Mouse (Mus musculus): Measurements from ENCODE around the gene Npas3. TPM values are rescaled to one million over a fixed set of nuclear protein-coding genes. Genes with fewer than 3 reads are reported as not detected.
A peak's percentile ranks its signal among the peaks of the same experiment; 100 is the strongest.
"Not testable (repeated sequence)": the region's sequence is repeated elsewhere in the genome, so short reads cannot be mapped to it uniquely, and the experiment has no call there.

Gene Npas3
- polyA plus RNA-seq, 1 experiment from 2014 or later = 2.2 TPM

GRCm38 (mm10) chr12:53253461-53254159 is 5.1 kb downstream of the Npas3 start:
- no peaks in the 10 kb centered on the region for H3K9me3 ChIP-seq
- H3K4me1 ChIP-seq = peaks cover 30% of the 10 kb centered on the region

GRCm38 (mm10) chr12:53254160-53254480 is 5.6 kb downstream of the Npas3 start:
- H3K27me3 ChIP-seq (replicated peaks; ENCODE audit: low read depth, poor library complexity, severe bottlenecking) = peaks cover 46% of the 10 kb centered on the region
- peak overlapping the region; percentile 79 for H3K4me3 ChIP-seq
- peaks cover 25% of the 10 kb centered on the region for H3K4me1 ChIP-seq
- WGBS = 1% methylated on average over 6 of the region's 6 CpGs
- peak overlapping the region; percentile 98 for H3K27ac ChIP-seq (replicated peaks)
- no peaks in the 10 kb centered on the region for H3K36me3 ChIP-seq (replicated peaks)
- no peaks in the 10 kb centered on the region for H3K9me3 ChIP-seq
- DNase-seq (ENCODE audit: low spot score) = no peak

More at GRCm38 (mm10) chr12:53253461-53254159, 5.1 kb downstream of the Npas3 start:
- WGBS = under 1% methylated on average over 29 of the region's 32 CpGs
- Histone ChIP-seq H3K27ac (replicated peaks) (peak overlapping the region; percentile 98), H3K36me3 (replicated peaks) (no peaks in the 10 kb centered on the region), H3K27me3 (replicated peaks; ENCODE audit: low read depth, poor library complexity, severe bottlenecking) (peaks cover 51% of the 10 kb centered on the region), H3K4me3 (peak overlapping the region; percentile 79)
- DNase-seq (ENCODE audit: low spot score) = peak; percentile 89

GRCm38 (mm10) chr12:53274502-53274901 is 26.0 kb downstream of the Npas3 start:
- not testable (repeated sequence) for DNase-seq (ENCODE audit: low spot score); H3K27ac ChIP-seq (replicated peaks); H3K4me3 ChIP-seq; H3K36me3 ChIP-seq (replicated peaks); H3K27me3 ChIP-seq (replicated peaks; ENCODE audit: low read depth, poor library complexity, severe bottlenecking); H3K9me3 ChIP-seq
- peaks cover 11% of the 10 kb centered on the region for H3K4me1 ChIP-seq

GRCm38 (mm10) chr12:53277393-53277792 is 28.9 kb downstream of the Npas3 start:
- Histone ChIP-seq H3K4me1 (peaks cover 5% of the 10 kb centered on the region), H3K36me3 (replicated peaks) (no peaks in the 10 kb centered on the region), H3K9me3 (no peaks in the 10 kb centered on the region), H3K27me3 (replicated peaks; ENCODE audit: low read depth, poor library complexity, severe bottlenecking) (no peaks in the 10 kb centered on the region), H3K4me3 (no peak overlapping the region), H3K27ac (replicated peaks) (no peak overlapping the region)
- 82% methylated on average over 6 of the region's 6 CpGs for WGBS
- DNase-seq (ENCODE audit: low spot score) = no peak

GRCm38 (mm10) chr12:53290341-53290740 is 41.9 kb downstream of the Npas3 start:
- no peaks in the 10 kb centered on the region for H3K36me3 ChIP-seq (replicated peaks)
- WGBS = 78% methylated on average over 4 of the region's 4 CpGs
- H3K4me1 ChIP-seq = peaks cover 27% of the 10 kb centered on the region
- no peak overlapping the region for H3K4me3 ChIP-seq
- no peaks in the 10 kb centered on the region for H3K27me3 ChIP-seq (replicated peaks; ENCODE audit: low read depth, poor library complexity, severe bottlenecking)
- H3K9me3 ChIP-seq = no peaks in the 10 kb centered on the region
- no peak overlapping the region for H3K27ac ChIP-seq (replicated peaks)
- DNase-seq (ENCODE audit: low spot score) = no peak

- no peaks in the 10 kb centered on the region for H3K9me3 ChIP-seq
- no peaks in the 10 kb centered on the region for H3K27me3 ChIP-seq (replicated peaks; ENCODE audit: low read depth, poor library complexity, severe bottlenecking)
- H3K4me1 ChIP-seq = peaks cover 32% of the 10 kb centered on the region
- no peak overlapping the region for H3K27ac ChIP-seq (replicated peaks)
- no peaks in the 10 kb centered on the region for H3K36me3 ChIP-seq (replicated peaks)
- DNase-seq (ENCODE audit: low spot score) = no peak
- no peak overlapping the region for H3K4me3 ChIP-seq
- WGBS = 91% methylated on average over 10 of the region's 10 CpGs
These were observed 42.4 kb downstream of the Npas3 start for GRCm38 (mm10) chr12:53290846-53291245.

GRCm38 (mm10) chr12:53292010-53292409 is 43.5 kb downstream of the Npas3 start:
- peaks cover 40% of the 10 kb centered on the region for H3K4me1 ChIP-seq
- H3K9me3 ChIP-seq = no peaks in the 10 kb centered on the region
- WGBS = 71% methylated on average over 8 of the region's 8 CpGs
- no peaks in the 10 kb centered on the region for H3K36me3 ChIP-seq (replicated peaks)
- no peak for DNase-seq (ENCODE audit: low spot score)
- no peaks in the 10 kb centered on the region for H3K27me3 ChIP-seq (replicated peaks; ENCODE audit: low read depth, poor library complexity, severe bottlenecking)
- no peak overlapping the region for H3K4me3 ChIP-seq
- H3K27ac ChIP-seq (replicated peaks) = peak overlapping the region; percentile 65

GRCm38 (mm10) chr12:53292508-53293300 is 44.2 kb downstream of the Npas3 start:
- peak; percentile 65 for DNase-seq (ENCODE audit: low spot score)
- WGBS = 29% methylated on average over 17 of the region's 17 CpGs
- H3K27ac ChIP-seq (replicated peaks) = peak overlapping the region; percentile 65

GRCm38 (mm10) chr12:53294011-53294410 is 45.5 kb downstream of the Npas3 start:
- no peaks in the 10 kb centered on the region for H3K36me3 ChIP-seq (replicated peaks)
- H3K4me3 ChIP-seq = no peak overlapping the region
- no peaks in the 10 kb centered on the region for H3K9me3 ChIP-seq
- no peak overlapping the region for H3K27ac ChIP-seq (replicated peaks)
- H3K27me3 ChIP-seq (replicated peaks; ENCODE audit: low read depth, poor library complexity, severe bottlenecking) = no peaks in the 10 kb centered on the region
- no peak for DNase-seq (ENCODE audit: low spot score)
- 95% methylated on average over 7 of the region's 7 CpGs for whole genome bisulfite sequencing
- peaks cover 53% of the 10 kb centered on the region for H3K4me1 ChIP-seq

More at GRCm38 (mm10) chr12:53292508-53293300, 44.2 kb downstream of the Npas3 start:
- H3K4me1 ChIP-seq = peaks cover 45% of the 10 kb centered on the region
- no peak overlapping the region for H3K4me3 ChIP-seq
- H3K36me3 ChIP-seq (replicated peaks) = no peaks in the 10 kb centered on the region
- H3K27me3 ChIP-seq (replicated peaks; ENCODE audit: low read depth, poor library complexity, severe bottlenecking) = no peaks in the 10 kb centered on the region
- no peaks in the 10 kb centered on the region for H3K9me3 ChIP-seq

GRCm38 (mm10) chr12:53295747-53296146 is 47.3 kb downstream of the Npas3 start:
- no peak overlapping the region for H3K27ac ChIP-seq (replicated peaks)
- no peak overlapping the region for H3K4me3 ChIP-seq
- peaks cover 61% of the 10 kb centered on the region for H3K4me1 ChIP-seq
- H3K36me3 ChIP-seq (replicated peaks) = no peaks in the 10 kb centered on the region
- no peaks in the 10 kb centered on the region for H3K27me3 ChIP-seq (replicated peaks; ENCODE audit: low read depth, poor library complexity, severe bottlenecking)
- no peak for DNase-seq (ENCODE audit: low spot score)
- 44% methylated on average over 7 of the region's 7 CpGs for WGBS
- H3K9me3 ChIP-seq = no peaks in the 10 kb centered on the region

- H3K36me3 ChIP-seq (replicated peaks) = no peaks in the 10 kb centered on the region
- H3K4me3 ChIP-seq = no peak overlapping the region
- WGBS = 90% methylated on average over 16 of the region's 16 CpGs
- peaks cover 45% of the 10 kb centered on the region for H3K4me1 ChIP-seq
- no peak for DNase-seq (ENCODE audit: low spot score)
- H3K27me3 ChIP-seq (replicated peaks; ENCODE audit: low read depth, poor library complexity, severe bottlenecking) = no peaks in the 10 kb centered on the region
- H3K9me3 ChIP-seq = no peaks in the 10 kb centered on the region
- H3K27ac ChIP-seq (replicated peaks) = no peak overlapping the region
These were observed 49.7 kb downstream of the Npas3 start for GRCm38 (mm10) chr12:53297946-53298840.

- no peak overlapping the region for H3K27ac ChIP-seq (replicated peaks)
- no peaks in the 10 kb centered on the region for H3K27me3 ChIP-seq (replicated peaks; ENCODE audit: low read depth, poor library complexity, severe bottlenecking)
- no peak overlapping the region for H3K4me3 ChIP-seq
- no peaks in the 10 kb centered on the region for H3K36me3 ChIP-seq (replicated peaks)
- H3K4me1 ChIP-seq = peaks cover 37% of the 10 kb centered on the region
- H3K9me3 ChIP-seq = no peaks in the 10 kb centered on the region
- peak; percentile 39 for DNase-seq (ENCODE audit: low spot score)
- 57% methylated on average over 2 of the region's 2 CpGs for WGBS
These were observed 52.5 kb downstream of the Npas3 start for GRCm38 (mm10) chr12:53300964-53301363.

Data from embryonic facial prominence, embryonic 10.5 days (tissue).